Mouse (Mus musculus) limb, embryonic 11.5 days (tissue): ENCODE results near the gene Trim29. TPM values are rescaled to one million over a fixed set of nuclear protein-coding genes. Genes with fewer than 3 reads are reported as not detected.

Experiments used
- ATAC-seq: fragments of 200-750 bp; cut with Nextera tagmentation; 2 replicates; pipeline ENCODE4 v1.8.0; 2017; ENCODE audit warnings: low read depth; ENCODE audit not compliant: insufficient number of reproducible peaks, low FRiP score, low TSS enrichment
- DNase-seq: peaks from one replicate; pipeline ENCODE4 v3.0.0-alpha.2; 2015; ENCODE audit warnings: low spot score
- H3K27ac ChIP-seq: fragments of 300-500 bp; sonication (generic); replicated peaks from 2 replicates; pipeline ENCODE4 v1.5.1; 2014; ENCODE audit warnings: low read depth, mild to moderate bottlenecking, low read length
- H3K27me3 ChIP-seq: fragments of 300-500 bp; sonication (generic); 2 replicates; pipeline ENCODE4 v1.6.1; 2014; ENCODE audit warnings: mild to moderate bottlenecking, low read length, mixed read lengths; ENCODE audit not compliant: control insufficient read depth, insufficient read depth
- H3K36me3 ChIP-seq: fragments of 300-500 bp; sonication (generic); 2 replicates; pipeline ENCODE4 v1.6.1; 2014; ENCODE audit warnings: mild to moderate bottlenecking, low read length, moderate library complexity, mixed read lengths; ENCODE audit not compliant: control insufficient read depth, insufficient read depth
- H3K4me1 ChIP-seq: fragments of 300-500 bp; sonication (generic); 2 replicates; pipeline ENCODE4 v1.6.1; 2014; ENCODE audit warnings: low read length, mixed read lengths; ENCODE audit not compliant: control insufficient read depth, insufficient read depth
- H3K4me2 ChIP-seq: fragments of 300-500 bp; sonication (generic); 2 replicates; pipeline ENCODE4 v1.6.1; 2014; ENCODE audit warnings: low read depth, mild to moderate bottlenecking, moderate library complexity; ENCODE audit not compliant: severe bottlenecking
- H3K4me3 ChIP-seq: fragments of 300-500 bp; sonication (generic); 2 replicates; pipeline ENCODE4 v1.5.1; 2014; ENCODE audit warnings: low read depth, low read length
- H3K9ac ChIP-seq: fragments of 300-500 bp; sonication (generic); 2 replicates; pipeline ENCODE4 v1.6.1; 2014; ENCODE audit warnings: mild to moderate bottlenecking, low read length
- H3K9me3 ChIP-seq: fragments of 300-500 bp; sonication (generic); 2 replicates; pipeline ENCODE4 v1.6.1; 2016; ENCODE audit warnings: low read length; ENCODE audit not compliant: control insufficient read depth
- WGBS: fragments of 180-500 bp; shearing (Covaris S2); extraction: QIAGEN DNeasy Blood & Tissue Kit; methylation state at CpG from one replicate; pipeline ENCODE4 v1.1.7; 2014; 5-methylcytosine and 5-hydroxymethylcytosine counted together
- polyA plus RNA-seq: library from polyadenylated mRNA; unstranded; fragments of >200 nt; fragmentation: Nextera tagmentation; extraction: Ambion mirVana; gene quantifications from 2 replicates; pipeline ENCODE4 v1.2.1, GENCODE M21; 2014

Gene Trim29
- polyA plus RNA-seq, 1 experiment from 2014 or later = 4.9 TPM

- no peaks in the 10 kb centered on the region for H3K36me3 ChIP-seq
- no peaks in the 10 kb centered on the region for H3K27me3 ChIP-seq
- H3K4me3 ChIP-seq = no peak overlapping the region
- ATAC-seq (no peak), DNase-seq (no peak)
- no peak overlapping the region for H3K27ac ChIP-seq
- H3K4me2 ChIP-seq = no peak overlapping the region
- H3K9me3 ChIP-seq = no peaks in the 10 kb centered on the region
- H3K9ac ChIP-seq = no peak overlapping the region
- no peaks in the 10 kb centered on the region for H3K4me1 ChIP-seq
- 75% methylated on average over 10 of the region's 10 CpGs for WGBS
These were observed 10.3 kb upstream of the Trim29 start for GRCm38 (mm10) chr9:43300394-43300793.

- Histone ChIP-seq H3K4me2 (no peak overlapping the region), H3K36me3 (no peaks in the 10 kb centered on the region), H3K9me3 (no peaks in the 10 kb centered on the region), H3K9ac (no peak overlapping the region), H3K27me3 (no peaks in the 10 kb centered on the region), H3K4me3 (no peak overlapping the region), H3K27ac (no peak overlapping the region), H3K4me1 (no peaks in the 10 kb centered on the region)
- no peak for DNase-seq
- no peak for ATAC-seq
- 64% methylated on average over 4 of the region's 4 CpGs for WGBS
These were observed 7.7 kb upstream of the Trim29 start for GRCm38 (mm10) chr9:43302989-43303388.

- Histone ChIP-seq H3K36me3 (no peaks in the 10 kb centered on the region), H3K27ac (no peak overlapping the region), H3K4me3 (no peak overlapping the region), H3K9me3 (no peaks in the 10 kb centered on the region), H3K9ac (no peak overlapping the region), H3K4me1 (no peaks in the 10 kb centered on the region), H3K27me3 (no peaks in the 10 kb centered on the region), H3K4me2 (no peak overlapping the region)
- no peak for DNase-seq
- ATAC-seq = no peak
- 48% methylated on average over 6 of the region's 6 CpGs for WGBS
These were observed 4.8 kb upstream of the Trim29 start for GRCm38 (mm10) chr9:43305882-43306281.

GRCm38 (mm10) chr9:43309087-43309872, 1.4 kb upstream of the Trim29 start:
- 90% methylated on average over 6 of the region's 6 CpGs for WGBS
- H3K27ac ChIP-seq = no peak overlapping the region
- H3K4me2 ChIP-seq = no peak overlapping the region
- DNase-seq (no peak), ATAC-seq (no peak)
- no peak overlapping the region for H3K9ac ChIP-seq
- H3K4me3 ChIP-seq = no peak overlapping the region
- H3K36me3 ChIP-seq = no peaks in the 10 kb centered on the region
- no peaks in the 10 kb centered on the region for H3K27me3 ChIP-seq
- H3K4me1 ChIP-seq = no peaks in the 10 kb centered on the region
- no peaks in the 10 kb centered on the region for H3K9me3 ChIP-seq

- 80% methylated on average over 7 of the region's 7 CpGs for WGBS
- H3K36me3 ChIP-seq = no peaks in the 10 kb centered on the region
- no peak overlapping the region for H3K4me2 ChIP-seq
- H3K4me1 ChIP-seq = no peaks in the 10 kb centered on the region
- H3K9ac ChIP-seq = no peak overlapping the region
- no peaks in the 10 kb centered on the region for H3K27me3 ChIP-seq
- H3K4me3 ChIP-seq = no peak overlapping the region
- ATAC-seq = no peak
- no peak overlapping the region for H3K27ac ChIP-seq
- no peak for DNase-seq
- no peaks in the 10 kb centered on the region for H3K9me3 ChIP-seq
These were observed 1.5 kb downstream of the Trim29 start for GRCm38 (mm10) chr9:43312190-43312589.

- ATAC-seq (no peak), DNase-seq (no peak)
- WGBS = 80% methylated on average over 3 of the region's 3 CpGs
- Histone ChIP-seq H3K4me1 (no peaks in the 10 kb centered on the region), H3K4me2 (no peak overlapping the region), H3K4me3 (no peak overlapping the region), H3K27ac (no peak overlapping the region), H3K36me3 (no peaks in the 10 kb centered on the region), H3K9ac (no peak overlapping the region), H3K27me3 (no peaks in the 10 kb centered on the region), H3K9me3 (no peaks in the 10 kb centered on the region)
These were observed 3.2 kb downstream of the Trim29 start for GRCm38 (mm10) chr9:43313805-43314204.

GRCm38 (mm10) chr9:43315320-43315950, 4.8 kb downstream of the Trim29 start:
- Histone ChIP-seq H3K4me2 (no peak overlapping the region), H3K27me3 (no peaks in the 10 kb centered on the region), H3K36me3 (no peaks in the 10 kb centered on the region), H3K4me3 (no peak overlapping the region), H3K27ac (no peak overlapping the region; the same call in 1 of the 2 replicates), H3K9ac (no peak overlapping the region), H3K9me3 (no peaks in the 10 kb centered on the region), H3K4me1 (no peaks in the 10 kb centered on the region)
- no peak for ATAC-seq
- WGBS = 68% methylated on average over 3 of the region's 3 CpGs
- DNase-seq = no peak

GRCm38 (mm10) chr9:43316466-43316865, 5.8 kb downstream of the Trim29 start:
- H3K4me1 ChIP-seq = no peaks in the 10 kb centered on the region
- no peak overlapping the region for H3K27ac ChIP-seq
- ATAC-seq (no peak), DNase-seq (no peak)
- no peak overlapping the region for H3K9ac ChIP-seq
- no peaks in the 10 kb centered on the region for H3K27me3 ChIP-seq
- H3K4me3 ChIP-seq = no peak overlapping the region
- no peaks in the 10 kb centered on the region for H3K36me3 ChIP-seq
- no peaks in the 10 kb centered on the region for H3K9me3 ChIP-seq
- WGBS = 87% methylated on average over 4 of the region's 4 CpGs
- H3K4me2 ChIP-seq = no peak overlapping the region
